Mouse (Mus musculus) mouse embryonic stem cell (cell line): Measurements from ENCODE around the gene Dmpk.

Experiments
- in situ Hi-C, 2 experiments: fragments of 300-500 bp; cut with MboI; formaldehyde crosslinking; loops; 1 replicate in 1 of 2; 3 replicates in 1 of 2; pipeline ENCODE4 v1.14.3; 2019 to 2020; ENCODE audit warnings: low sequenced_read_pairs in 2 of 2, low pct_unique_long_range_greater_than_20kb in 1 of 2, mixed read lengths in 1 of 2; ENCODE audit not compliant: unreplicated experiment in 1 of 2

The Dmpk gene

DNA sequence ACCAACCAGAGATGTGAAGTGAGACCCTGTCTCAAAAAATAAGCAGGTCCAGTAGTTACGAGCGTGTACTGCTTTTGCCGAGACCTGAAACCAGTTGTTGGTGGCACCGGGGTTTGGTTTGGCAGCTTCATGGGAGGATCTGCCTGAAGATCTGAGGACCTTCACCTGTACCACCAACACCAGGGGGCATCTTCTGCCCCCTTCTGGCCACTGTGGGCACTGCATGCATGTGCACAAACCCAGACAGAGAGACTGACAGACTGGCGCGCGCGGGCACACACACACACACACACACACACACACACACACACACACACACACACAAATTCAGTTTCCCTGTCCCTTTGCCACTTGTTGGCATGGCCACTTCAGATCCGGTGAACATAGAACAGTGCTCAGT is 10.1 kb upstream of the Dmpk start:
- in situ Hi-C loops: no loop called here

DNA sequence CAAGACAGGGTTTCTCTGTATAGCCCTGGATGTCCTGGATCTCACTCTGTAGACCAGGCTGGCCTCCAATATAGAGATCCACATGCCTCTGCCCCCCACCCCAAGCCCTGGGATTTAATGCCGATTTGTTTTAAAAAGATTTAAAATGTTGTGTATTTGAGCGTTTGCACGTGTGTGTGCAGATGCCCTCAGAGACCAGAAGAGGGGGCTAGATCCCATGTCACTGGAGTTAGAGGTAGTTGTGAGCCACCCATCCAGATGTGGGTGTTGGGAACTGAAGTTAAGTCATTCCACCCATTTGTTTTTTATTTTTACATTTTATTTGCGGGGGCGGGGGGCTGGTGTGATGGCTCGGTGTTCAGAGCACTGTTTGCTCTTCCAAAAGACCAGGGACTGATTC is 9.2 kb upstream of the Dmpk start:
- in situ Hi-C loops: no loop called here

DNA sequence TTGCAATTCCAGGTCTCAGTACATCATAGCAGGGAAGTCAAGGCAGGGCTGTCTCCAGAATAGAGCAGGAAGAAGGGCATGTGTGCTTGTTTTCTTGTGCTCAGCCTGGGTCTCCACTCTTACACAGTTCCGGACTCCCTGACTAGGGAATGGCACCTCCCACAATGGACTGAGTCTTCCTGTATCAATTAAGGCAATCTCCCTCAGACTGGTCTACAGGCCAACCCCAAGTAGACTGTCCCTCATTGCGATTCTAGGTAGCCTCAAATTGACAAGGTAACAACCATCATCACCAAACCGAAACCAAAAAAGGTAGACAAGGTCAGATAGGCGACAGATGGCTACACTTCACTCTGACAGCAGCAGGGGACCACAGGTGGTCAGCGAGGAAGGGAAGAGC is 8.4 kb upstream of the Dmpk start:
- in situ Hi-C loops: no loop called here

DNA sequence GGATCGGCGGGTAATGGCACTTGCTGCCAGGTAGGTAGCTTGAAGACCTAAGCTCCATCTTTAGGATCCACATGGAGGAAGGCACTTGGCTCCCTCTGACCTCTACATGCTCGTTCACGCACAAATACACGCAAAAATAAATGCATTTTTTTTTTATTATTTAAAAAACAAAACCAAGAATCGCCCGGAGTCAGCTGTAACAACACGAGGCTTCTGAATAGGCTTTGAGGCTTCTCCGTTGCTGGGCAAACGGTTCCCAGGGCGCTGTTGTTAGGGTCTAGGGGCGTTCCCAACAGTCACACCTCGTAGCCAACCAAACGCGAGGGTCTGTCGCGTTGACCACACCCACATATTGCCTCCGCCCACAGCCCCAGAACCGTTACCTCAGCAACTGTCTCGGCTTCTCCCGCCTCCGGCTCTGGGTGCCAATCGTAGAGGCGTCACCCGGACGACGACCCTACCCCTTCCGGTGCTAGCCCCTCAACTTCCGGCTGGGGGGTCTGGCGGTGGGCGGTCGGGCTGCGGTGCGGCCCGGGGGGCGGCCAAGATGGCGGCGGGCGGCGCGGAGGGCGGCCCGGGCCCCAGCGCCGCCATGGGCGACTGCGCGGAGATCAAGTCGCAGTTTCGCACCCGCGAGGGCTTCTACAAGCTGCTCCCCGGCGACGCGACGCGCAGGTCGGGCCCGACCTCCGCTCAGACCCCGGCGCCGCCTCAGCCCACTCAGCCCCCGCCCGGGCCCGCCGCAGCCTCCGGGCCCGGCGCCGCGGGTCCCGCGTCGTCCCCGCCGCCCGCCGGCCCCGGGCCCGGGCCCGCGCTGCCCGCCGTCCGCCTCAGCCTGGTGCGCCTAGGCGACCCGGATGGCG is 7.7 kb upstream of the Dmpk start, which contains the start of gene Dmwd:
Gene Dmwd (plus strand): TSS at position 505 of the 863 bp plus-strand sequence.
- in situ Hi-C loops: no loop called here

DNA sequence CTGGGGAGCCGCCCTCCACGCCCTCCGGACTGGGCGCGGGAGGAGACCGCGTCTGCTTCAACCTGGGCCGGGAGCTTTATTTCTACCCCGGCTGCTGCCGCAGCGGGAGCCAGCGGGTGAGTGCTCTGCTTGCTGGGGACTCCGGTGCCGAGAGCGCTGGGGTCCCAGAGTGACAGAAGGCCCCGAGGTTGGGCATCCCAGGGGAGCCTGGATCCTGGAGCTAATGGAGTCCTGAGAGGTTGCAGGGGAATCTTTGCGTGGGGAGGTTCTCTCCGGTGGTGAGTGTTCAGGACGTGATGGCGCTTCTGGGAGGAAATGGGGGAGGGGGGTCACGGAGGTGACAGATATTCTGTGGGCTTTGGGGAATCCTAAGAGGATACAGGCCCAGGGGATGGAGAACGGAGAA is 7.1 kb upstream of the Dmpk start:
- in situ Hi-C loops: no loop called here

DNA sequence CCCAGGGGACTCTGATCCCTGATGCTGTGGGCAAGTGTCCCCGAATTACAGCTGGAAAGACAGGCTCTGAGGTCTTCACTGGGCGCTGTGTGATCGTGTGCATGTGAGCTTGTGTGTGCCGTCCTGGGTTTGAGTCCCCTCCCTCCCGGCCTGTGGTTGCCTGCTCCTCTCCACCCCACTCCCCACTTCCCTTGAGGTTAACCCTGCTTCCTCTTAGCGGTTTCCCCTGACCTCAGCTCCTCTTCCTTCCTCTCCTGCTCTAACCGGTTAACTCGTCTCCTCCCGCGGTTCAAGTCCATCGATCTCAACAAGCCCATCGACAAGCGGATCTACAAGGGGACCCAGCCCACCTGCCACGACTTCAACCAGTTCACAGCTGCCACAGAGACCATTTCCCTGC is 5.9 kb upstream of the Dmpk start:
- in situ Hi-C loops: no loop called here

DNA sequence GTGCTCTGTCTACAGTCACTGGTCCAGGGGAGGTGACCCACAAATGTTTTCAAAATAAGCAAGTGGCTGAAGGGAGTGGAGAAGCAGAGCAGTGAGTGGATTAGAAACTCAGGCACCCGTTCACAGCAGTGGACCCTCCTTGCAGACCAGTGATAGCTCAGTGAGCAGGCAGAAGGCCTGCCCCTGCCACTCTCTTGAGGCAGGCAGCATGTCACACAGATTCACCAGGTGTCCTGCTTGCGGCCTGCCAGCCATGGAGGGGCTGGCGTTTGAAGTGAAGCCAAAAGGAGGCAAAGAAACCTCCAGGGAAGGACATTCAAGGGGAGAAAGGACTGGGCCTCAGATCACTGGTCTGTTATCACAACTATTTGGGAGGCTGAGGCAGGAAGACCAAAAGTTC is 4.9 kb upstream of the Dmpk start:
- in situ Hi-C loops: no loop called here

DNA sequence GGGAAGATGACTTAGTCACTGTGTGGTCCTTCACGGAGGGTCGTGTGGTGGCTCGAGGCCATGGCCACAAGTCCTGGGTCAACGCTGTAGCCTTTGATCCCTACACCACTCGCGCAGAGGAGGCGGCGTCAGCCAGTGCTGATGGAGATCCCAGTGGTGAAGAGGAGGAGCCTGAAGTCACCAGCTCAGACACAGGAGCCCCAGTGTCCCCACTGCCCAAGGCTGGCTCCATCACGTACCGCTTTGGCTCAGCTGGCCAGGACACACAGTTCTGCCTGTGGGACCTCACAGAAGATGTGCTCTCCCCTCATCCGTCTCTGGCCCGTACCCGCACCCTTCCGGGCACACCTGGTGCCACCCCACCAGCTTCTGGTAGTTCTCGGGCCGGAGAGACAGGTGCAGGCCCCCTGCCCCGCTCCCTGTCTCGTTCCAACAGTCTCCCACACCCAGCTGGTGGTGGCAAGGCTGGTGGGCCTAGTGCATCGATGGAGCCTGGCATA is 3.1 kb upstream of the Dmpk start:
- in situ Hi-C loops: no loop called here

DNA sequence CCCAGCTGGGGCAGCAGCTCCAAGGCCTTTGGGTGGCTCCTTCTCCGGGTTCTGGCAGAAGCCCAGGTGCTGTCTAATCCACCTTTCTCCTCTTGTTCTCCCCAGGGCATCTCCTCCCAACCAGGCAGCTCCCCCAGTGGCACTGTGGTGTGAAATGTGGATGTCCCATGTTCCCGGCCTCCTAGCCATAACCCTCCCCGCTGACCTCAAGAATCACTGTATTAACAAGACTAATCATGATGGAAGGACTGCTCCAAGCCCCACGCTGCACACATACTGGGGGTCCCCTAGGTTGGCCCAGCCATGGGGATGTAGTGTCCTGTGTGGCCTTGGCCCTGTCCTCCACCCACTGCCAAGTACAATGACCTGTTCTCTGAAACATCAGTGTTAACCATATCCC is 1.5 kb upstream of the Dmpk start:
- in situ Hi-C loops: no loop called here

DNA sequence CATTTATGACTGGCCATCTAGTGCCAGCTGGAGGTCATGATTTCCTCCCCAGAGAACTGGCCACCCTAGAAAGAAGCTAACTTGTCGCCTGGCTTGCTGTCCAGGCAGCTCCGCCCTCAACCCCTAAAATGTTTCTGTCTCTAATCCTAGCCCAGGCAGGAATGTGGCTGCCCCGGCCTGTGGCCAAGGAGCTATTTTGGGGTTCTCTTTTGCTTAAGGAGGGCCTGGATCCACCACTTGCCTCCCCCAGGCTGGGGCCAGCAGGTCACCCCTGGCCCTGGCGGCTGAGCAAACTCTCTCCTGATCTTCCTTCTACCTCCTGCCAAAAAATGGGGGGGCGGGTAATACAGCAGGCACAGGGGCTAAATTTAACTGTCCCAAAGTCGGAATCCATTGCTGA is 553 bp upstream of the Dmpk start:
- in situ Hi-C loops: no loop called here

DNA sequence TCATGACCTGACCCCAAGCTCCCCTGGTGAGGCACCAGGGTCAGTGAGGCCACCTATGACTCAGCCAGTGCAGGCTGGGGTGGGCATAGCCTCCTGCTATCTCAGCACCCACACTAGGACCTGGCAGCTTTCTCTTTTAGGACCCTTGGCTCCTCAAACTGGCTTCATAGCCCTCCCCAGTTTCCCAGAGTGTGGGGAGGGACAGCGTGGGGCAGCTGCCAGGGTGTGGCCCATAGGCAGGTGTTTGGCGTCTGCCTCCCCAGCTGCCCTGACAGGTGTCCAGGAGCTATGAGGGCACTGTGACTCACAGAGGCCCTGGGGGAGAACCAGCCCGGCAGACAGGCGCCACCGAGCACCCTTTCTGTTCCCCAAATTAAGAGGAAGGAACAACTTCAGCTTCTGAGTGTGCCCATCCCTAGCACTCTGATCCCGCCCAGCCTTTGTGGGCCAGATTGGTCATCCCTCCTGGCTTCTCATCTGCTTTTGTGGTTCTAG is 675 bp downstream of the Dmpk start:
- in situ Hi-C loops: no loop called here

DNA sequence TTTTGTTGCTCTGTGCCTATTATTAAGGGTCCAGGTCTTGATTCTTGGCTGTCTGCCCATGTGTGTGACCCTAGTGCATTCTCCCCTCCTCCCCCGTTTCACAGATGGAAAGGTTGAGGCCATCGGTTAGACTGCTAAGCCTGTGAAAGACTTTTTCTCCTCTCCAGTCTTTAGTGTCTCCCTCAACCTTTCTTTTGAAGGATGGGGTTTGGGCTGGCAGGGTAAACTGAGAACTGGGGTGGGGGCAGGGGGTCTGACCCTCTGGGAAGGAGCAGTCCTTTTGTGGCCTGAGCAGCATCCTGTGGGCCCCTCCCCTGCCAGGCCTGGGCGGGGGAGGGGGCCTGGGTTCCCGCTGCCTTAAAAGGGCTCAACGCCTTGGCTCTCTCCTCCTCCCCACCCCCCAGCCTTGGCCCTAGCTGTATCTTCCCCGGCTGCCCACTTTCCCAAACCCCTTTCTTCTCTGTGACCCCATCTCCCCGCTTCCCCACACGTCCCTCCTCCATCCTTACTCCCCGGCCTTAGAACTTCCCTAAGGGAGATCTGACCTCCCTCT is 1.3 kb downstream of the Dmpk start:
- in situ Hi-C loops: no loop called here

DNA sequence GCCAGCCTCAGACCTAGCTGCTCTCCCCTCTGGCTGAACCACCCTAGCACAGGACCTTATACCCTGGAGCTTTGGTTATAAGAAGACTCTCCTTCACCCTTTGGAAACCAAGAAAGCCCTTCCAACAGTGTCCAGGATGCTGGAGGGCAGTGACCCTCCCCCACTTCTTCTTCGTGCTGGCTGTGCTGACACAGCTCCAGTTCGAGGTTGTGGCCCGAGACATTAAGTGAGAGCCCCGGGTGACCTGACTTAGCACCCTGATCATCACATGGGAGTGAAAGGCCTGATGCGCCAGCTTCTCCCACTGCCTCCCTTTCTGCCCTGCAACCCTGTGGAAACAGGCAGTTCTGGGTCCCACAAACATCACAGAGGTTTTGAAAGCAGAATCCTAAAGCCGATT is 1.8 kb downstream of the Dmpk start:
- in situ Hi-C loops: no loop called here

DNA sequence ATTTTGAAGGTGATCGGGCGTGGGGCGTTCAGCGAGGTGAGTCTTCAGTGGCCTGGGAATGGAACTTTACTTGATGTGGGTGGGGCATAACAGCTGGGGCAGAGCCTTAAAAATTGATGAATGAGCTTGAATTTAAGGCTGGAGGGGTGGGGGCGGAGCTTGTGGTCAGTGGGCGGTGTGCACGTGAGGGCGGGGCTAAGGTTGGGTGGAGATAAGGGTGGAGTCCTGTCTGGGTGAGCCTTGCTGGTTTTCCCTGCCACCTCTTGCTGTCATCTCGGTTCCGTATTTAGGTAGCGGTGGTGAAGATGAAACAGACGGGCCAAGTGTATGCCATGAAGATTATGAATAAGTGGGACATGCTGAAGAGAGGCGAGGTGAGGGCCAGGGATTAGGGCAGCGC is 2.4 kb downstream of the Dmpk start:
- in situ Hi-C loops: no loop called here

DNA sequence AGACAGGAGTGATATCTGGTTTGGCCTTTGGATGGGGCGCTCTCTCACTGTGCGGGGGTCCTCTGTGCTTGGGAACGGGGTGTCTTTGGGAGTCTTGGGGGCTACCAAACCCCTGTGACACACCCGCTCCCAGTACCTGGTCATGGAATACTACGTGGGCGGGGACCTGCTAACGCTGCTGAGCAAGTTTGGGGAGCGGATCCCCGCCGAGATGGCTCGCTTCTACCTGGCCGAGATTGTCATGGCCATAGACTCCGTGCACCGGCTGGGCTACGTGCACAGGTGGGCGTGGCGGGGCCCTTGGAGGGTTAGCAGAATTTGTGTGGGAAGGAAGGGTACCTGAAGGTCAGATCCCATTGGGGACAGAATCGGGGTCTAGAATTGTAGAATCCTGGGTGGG is 3.1 kb downstream of the Dmpk start:
- in situ Hi-C loops: no loop called here

DNA sequence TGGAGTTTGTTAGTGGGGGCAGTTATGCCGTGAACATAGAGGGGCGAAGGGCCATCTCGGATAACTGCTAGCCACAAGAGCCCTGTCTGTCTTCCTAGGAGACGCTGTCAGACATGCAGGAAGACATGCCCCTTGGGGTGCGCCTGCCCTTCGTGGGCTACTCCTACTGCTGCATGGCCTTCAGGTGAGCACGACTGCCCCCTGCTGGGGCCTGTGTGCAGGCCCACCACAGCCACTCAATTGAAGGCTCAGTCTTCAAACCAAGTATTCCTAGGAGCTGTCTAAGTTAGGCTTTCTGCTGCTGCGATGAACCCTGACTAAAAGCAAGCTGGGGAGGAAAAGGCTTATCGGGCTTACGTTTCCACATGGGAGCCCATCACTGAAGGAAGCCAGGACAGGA is 5.2 kb downstream of the Dmpk start:
- in situ Hi-C loops: no loop called here

DNA sequence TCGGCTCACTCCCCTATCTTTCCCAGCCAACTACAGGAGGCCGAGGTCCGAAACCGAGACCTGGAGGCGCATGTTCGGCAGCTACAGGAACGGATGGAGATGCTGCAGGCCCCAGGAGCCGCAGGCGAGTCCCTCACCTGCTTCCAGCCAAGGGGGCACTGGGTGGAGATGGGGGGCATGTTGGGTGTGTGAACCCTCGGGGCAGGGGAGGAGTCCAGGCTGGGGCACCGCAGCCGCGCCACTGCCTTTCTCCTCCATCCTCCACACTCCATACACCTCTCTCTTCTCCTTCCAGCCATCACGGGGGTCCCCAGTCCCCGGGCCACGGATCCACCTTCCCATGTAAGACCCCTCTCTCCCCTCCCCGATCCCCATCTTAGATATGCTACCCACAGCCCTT is 8.3 kb downstream of the Dmpk start:
- in situ Hi-C loops: no loop called here

DNA sequence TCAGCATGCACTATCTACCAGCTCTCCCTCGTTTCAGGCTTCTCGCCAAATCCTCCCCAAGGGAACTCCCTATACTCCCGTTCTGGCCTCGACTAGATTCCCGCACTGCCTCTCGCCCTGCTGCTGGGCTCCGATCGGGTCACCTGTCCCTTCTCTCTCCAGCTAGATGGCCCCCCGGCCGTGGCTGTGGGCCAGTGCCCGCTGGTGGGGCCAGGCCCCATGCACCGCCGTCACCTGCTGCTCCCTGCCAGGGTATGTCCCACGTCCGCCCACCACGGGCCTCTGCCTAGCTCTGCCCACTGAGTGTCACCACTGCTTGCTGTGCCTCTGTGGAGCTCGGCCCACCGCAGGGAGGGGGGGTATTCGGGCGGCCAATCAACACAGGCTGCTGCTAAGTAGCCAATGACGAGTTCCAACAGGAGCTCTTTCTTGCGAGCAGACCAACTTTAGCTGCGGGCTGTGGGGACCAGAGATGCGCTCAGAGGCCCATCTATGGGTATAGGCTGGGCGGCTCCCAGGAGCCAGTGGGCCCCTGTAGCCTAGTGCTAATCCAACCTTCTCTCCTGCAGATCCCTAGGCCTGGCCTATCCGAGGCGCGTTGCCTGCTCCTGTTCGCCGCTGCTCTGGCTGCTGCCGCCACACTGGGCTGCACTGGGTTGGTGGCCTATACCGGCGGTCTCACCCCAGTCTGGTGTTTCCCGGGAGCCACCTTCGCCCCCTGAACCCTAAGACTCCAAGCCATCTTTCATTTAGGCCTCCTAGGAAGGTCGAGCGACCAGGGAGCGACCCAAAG is 8.9 kb downstream of the Dmpk start:
- in situ Hi-C loops: no loop called here

DNA sequence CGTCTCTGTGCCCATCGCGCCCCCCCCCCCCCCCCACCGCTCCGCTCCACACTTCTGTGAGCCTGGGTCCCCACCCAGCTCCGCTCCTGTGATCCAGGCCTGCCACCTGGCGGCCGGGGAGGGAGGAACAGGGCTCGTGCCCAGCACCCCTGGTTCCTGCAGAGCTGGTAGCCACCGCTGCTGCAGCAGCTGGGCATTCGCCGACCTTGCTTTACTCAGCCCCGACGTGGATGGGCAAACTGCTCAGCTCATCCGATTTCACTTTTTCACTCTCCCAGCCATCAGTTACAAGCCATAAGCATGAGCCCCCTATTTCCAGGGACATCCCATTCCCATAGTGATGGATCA is 9.5 kb downstream of the Dmpk start:
- in situ Hi-C loops: no loop called here
